Mouse (Mus musculus) skeletal muscle tissue, adult 2 months (tissue): ENCODE data around the gene Qk.

ENCODE experiments used
- DNase-seq: peaks from one replicate; pipeline ENCODE4 v3.0.0-alpha.2; 2012; ENCODE audit warnings: low read depth, low spot score

Qk gene

DNA sequence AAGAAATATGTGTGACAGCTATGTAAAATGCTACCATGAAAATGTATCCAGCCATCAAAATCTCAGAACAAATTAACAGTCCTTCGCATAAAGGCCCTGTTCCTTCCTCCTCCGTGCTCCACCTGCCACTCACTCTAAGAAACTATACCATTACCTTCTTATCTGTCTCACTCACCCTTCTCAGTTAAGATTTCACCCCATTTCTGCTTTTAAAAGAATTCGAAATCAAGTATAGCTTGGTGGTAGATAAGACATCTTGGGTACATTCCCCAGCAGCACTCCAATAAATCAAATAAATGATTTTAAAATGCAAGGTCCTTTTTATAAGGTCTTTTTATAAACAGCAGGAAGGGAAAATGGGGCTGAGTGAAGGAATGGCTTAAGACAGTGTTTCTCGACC lies 53.4 kb downstream of the Qk start:
- DNase-seq = no peak

DNA sequence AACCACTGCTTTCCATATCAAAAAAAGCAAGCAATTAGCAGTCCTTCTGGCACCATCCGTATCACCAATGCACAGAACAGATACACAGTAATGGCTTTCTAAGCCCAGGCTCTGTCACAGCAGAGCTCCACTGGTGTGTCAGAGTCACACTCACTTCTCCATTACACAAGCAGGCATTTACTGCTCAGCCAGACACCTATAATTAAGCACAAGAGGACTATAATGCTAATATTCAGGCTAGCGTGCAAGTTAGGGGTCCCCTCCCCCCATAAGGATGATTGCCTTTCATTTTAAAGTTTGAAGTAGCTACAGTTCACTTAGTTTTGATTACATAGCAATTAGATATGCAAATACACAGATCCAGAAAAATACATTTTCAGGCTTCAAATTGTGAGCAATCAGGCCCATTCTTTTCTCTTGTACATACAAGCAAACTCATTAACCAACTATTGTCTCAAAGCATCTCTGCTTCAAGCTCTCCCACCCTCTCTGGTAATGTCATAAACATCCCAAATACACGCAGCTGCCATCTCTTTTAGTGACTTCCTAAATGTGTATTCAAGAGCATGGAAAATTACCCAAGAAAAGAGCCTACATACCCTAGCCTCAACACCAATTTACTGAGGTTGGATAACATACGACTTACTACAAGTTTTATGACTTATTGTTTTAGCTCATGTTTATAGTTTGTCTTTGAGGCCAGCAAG lies 68.2 kb downstream of the Qk start:
- DNase-seq = no peak

DNA sequence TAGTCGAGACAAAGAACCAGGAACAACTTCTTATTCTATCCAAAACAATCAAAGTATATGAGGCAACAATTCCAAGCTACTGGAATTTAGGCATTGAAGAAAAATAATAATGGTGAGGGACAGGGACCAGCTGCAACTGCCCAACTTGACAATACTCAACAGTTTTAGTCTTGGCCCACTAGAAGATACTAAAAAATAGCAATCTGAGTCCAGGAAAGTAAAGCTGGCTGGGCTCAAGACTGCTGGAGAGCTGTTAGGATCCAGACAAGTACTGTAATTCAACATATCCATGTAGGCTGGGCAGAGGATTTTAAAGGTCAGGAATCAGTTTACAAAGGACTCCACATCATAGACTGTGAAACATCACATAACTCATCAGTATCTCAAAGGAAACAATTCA lies 79.6 kb downstream of the Qk start:
- DNase-seq = no peak

DNA sequence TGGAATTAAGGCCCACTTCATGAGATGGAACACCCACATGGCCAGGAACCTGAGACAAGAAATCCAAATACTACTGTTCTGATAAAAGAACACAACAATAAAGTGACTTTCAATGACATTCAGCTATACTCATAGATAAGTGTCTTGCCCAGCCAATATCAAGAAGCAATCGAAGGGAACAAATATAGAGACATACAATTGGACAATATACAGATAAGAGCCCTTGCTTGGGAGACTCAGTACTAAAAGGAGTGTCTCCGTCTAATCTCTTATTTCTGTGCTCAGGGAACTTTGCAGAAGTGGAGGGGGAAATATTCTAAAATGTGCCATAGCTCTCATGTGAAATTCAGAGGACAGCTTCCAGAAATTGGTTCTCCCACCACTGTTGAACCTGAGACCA lies 83.1 kb downstream of the Qk start:
- DNase-seq = no peak

DNA sequence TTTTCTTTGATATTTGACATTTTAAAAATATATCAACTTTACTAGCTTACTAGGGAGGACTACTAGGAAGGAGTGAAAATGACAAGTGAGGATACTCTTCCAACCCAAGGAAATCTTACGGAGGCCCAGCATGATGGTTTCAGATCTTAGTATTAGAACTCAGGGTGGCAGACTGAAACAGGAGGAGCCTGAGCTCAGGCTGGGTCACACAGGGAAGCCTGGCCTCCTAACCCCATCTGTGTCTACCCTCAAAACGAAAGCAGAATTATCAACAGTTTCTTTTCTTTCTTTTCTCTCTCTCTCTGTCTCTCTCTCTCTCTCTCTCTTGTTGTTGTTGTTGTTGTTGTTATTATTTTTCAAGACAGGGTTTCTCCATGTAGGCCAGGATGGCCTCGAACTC lies 87.2 kb downstream of the Qk start:
- DNase-seq = no peak

DNA sequence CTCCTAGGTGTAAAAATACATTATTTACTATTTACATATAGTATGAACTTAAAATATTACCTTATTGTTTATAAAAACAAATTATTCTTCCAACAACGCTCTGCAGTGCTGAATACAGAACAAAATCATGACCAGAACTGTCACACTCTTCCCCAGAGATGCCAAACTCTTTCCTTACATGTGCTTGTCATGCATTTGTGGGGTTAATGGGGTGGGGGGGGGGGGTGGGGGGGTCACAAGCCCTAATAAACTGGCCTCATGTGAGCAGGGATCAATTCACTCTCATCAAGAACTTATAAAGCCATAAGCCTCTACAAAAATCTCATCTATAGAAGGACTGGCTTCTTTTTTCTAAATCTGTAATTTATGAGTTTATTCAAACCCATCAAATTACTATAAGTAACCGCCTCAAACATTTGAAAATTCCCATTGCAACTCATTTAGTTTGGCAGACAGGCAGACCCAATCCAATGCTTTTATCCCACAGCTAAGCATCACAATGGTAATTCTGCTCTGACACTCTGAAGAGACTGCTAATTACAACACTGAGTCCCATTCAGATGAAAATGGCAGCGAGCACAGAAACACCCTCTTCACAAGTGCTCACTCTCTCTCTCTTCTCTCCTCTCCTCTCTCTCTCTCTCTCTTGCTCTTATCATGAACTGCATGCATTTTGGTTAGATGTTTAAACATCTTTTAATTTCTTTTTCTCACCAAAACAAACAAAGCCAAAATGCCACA lies 91.7 kb downstream of the Qk start:
- DNase-seq = no peak

DNA sequence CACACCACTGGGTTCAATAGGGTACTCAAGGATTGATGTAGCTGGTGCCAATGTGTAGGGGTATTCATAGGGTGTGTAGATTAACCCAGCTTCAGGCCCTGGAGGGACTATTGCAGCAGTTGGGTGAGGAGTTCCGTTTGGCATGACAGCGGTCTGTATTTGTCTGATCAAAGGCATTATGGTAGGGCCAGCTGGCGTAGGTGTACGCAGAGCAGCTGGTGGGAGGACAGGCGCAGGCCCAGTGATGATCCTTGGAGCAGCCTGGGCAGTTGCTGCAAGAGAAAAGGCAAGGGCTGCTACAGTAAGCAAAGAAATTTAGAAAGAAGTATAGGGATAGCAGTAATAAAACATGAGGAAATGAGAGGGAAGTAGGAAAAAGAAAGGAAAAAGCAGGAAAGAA lies 103.5 kb downstream of the Qk start:
- DNase-seq = no peak

DNA sequence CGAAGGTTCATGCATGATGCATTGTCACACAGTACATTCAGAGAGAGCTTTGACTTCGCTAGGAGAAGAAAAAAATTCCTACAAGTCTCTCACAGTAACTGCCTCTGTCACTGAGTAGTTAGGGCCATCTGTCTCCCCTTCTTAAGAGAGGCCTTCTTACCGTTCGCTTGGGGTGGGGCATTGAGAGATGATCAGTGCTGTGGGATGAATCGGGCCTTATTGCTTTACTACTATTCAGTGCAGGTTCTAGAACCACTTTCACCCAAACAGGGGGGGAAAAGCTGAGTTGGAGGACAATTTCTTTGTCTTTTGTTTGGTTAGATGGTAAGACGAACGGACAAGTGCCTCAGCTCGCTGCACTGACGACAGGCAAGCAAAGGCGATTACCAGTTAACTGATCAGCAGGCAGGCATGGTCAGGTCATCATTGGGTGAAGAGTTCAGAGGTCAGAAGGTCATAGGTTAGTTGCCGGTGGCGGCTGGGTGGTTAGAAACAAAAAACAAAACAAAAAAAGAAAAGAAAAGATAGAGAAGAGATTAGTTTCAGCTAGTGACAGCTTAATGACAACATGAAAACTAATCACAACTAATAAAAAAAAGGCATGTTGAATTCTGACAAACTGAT lies 110.4 kb downstream of the Qk start:
- DNase-seq = no peak

DNA sequence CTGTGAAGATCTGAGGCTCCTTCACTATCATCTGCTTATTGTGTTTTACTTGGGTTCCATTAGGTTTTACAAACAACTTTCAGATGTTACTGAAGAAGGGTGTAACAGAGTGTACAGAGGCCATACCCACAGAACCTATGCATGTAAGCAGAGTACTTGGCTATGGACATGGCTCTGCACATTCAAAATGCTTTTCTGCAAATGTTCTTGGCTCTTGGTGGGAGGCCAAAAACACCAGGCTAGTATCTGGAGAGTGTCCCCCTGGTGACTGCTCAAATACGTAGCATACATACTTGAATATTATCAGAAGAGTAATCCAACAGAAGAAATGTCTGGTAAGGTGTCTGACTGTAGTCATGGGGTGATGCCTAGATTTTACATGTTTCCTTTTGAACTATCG lies 121.0 kb downstream of the Qk start:
- DNase-seq = no peak

DNA sequence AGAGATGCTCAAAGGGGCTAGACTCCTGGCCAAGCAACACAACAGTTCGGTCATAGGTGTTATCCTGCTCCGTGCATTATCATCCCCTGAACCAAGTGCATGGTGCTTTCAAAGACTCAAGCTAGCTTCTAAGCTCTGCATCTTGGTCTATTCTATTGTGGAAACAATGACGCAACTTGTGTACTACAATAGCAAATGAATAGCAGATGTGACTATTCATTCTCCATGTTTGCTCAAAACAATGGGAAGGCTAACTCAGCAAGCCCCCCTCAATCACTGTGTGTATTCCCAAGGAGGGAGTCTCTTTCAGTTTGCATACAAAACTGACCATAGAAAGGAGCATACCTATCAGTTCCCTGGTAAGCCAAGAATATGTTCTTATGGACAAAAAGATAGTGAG lies 121.4 kb downstream of the Qk start:
- no peak for DNase-seq

DNA sequence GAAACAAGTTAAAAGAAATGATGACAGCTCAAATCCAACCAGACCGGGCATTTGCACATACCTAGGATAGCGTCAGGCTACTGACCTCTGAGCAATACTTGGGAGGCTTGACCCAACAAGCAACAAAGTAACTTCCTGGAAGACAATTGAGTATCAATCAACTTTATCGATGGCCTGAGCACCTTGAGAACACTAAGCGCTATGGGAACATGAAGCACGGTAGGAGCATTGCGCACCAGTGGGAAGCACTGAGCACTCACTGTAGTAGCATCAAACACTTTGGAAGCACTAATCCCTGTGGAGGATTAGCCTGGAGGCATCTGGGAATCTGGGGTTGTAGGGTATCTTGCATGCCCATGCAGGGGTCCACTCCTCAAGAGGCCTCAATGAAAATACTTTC lies 124.0 kb downstream of the Qk start:
- no peak for DNase-seq

DNA sequence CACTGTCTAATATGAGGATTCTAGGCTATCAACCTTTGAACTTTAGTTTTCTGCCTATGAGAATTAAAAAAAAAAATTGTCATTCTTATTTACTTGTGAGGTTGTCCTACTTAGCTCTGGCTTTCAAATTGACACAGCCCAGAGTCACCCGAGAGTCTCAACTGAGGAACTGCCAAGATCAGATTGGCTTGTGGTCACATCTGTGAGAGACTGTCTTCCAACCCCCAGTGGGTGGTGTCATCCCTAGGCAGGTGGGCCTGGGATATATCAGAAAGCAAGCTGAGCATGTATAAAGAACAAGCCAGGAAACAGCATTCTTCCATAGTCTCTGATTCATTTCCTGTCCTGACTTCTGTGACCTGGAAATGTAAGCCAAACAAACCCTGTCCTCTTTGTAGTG lies 128.8 kb downstream of the Qk start:
- no peak for DNase-seq

DNA sequence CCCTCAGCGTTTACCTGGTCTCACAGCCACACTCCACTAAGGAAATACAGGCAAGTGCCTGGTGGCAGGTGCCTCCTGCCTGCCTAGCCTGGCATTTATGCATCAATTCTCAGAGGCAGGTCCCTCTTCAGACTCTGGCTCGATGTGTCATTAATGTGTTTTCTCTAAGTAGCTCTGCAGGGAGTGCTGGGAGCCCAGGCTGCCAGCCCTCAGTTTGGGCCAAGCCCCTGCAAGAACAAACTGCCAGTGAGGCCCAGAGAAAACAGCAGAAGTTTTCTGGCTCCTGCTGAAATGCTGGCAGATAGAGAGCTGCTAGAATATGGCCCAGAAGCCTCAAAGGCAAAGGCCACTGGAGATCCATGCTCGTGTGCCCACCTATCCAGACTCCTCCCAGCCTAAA lies 131.2 kb downstream of the Qk start:
- no peak for DNase-seq

DNA sequence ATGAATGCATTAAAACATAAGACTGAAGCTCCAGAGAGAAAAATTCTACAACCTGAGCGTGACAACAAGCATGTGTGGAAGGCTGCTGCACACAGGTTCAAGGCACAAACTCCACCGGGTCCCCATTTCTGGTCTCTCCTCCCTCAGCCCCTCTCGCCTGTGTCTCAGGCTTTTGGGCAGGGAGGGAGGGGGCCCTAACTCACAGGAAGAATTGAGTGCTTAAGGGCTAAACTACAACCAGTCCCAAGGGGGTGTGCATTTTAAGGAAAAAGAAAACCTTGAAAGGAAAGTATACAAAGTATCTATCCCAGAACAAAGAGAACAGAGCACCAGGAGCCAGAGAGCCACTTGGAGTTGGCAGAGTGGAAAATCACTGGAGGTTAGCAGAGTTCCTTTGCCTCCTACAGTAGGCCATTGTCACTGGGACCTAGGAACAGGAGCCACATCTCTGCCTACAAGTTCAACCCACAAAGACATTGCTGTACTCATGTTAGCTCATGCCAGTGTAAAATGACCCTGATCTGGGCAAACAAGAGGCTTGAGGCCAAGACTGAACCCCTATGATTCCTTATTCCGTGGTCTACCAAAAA lies 132.1 kb downstream of the Qk start:
- DNase-seq = no peak

DNA sequence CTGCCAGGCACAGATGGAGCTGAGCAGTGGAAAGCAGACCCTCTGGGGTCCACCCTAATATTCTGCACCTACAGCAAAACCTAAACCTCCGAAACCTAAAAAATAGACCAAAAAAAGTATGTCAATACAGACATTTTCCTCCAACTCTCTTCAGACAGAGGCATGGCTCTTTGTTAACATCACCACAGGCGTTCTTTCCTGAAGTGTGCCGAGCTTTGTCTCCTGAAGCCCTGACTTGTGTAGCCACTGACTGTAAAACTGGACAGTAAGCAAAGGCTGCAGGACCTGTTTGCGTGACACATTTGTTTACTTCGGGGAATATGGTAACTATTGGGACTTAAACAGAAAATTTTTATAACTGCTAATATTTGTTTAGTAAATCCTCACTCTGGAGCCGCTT lies 137.9 kb downstream of the Qk start:
- DNase-seq = no peak

DNA sequence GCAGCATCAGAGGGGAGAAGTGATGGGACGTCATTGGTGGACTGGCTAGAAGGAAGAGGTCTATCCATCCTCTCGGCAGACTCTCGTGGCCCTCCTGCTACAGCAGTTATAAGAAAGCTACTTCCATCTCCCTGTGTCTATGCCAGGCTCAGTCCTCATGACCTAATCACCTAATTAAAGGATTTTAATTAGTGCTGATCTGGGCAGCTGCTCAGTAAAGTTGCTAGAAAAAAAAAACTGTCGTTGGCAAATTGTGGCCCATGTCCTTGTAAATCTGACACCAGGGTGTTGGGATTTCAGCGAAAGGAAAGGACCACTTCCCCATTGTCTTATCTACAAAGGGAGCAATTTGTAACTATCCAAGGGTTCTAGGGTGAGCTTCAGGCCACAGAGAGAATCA lies 142.6 kb downstream of the Qk start:
- DNase-seq = no peak

DNA sequence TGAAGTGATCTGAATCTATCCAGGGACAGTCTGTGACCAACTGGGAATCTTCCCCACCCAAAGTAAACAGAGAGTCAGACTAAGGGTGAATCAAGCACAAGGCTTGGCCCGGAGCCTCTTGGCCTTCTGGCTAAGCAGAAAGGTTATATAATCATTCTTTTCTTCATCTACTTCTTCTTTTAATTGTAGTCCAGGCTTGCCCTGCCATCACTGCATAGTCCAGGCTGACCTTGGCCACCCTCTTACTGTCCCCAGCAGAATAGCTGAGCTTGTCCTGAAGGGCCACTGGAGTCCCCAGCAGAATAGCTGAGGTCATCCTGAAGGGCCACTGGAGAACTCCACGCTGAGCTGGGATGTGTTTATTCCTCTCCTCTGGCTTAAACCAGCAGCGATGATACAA lies 158.4 kb downstream of the Qk start:
- DNase-seq = peak; percentile 13

DNA sequence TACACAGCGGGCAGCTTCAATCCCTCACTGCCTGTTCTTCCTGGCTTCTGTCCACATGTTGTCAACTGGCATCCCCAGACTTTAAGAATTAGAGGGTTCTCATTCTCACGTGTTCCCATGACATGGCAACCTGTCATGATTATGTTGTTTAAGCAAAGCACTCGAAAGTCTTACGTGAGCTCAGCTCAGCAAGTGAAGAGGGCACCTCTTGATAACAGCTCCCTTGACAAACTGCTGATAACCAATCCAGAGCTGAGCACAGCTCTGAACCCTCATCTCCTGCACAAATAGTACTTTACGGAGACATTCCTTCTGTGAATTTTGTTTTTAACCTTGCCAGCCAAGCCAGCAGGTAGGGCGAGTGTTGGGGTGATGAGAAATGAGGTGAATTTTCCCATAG lies 159.2 kb downstream of the Qk start:
- DNase-seq = no peak

DNA sequence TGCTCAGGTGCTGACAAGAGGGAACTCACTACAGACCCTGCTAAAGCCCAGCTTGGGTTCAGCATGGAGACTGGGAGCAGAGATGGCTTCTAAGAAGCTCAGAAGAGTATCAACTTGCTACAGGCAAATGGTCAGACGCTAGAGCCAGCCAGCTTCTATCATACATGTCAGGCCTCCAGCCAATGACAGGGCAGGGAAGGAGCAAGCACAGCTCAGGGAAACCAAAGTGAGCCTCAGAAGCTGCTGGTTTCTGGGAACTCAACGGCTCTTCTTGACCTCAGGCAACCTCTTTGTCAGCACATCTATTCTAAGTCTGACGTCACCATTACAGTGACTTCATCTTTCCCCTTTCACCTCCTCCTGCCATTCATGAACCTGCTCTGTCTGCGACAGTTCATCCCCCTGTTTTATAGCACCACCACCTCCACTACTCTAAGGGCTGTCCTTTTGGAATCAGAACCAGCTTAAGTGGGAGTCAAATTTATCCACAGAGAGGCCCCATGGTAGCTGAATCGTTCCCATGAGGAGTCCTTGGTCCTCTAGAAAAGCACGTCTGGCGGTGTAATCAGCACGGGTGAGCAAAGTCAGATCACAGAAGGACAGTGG lies 166.7 kb downstream of the Qk start:
- DNase-seq = peak; percentile 15
